Mouse (Mus musculus) myocyte (in vitro differentiated cells): ENCODE results near the gene Hist1h2be. TPM values are rescaled to one million over a fixed set of nuclear protein-coding genes. Genes with fewer than 3 reads are reported as not detected.
"Not testable (repeated sequence)": the region's sequence is repeated elsewhere in the genome, so short reads cannot be mapped to it uniquely, and the experiment has no call there.

ENCODE experiments used
- H3K27me3 ChIP-seq: one replicate; pipeline ENCODE4 v1.6.1; 2011; ENCODE audit not compliant: control insufficient read depth, insufficient read depth, insufficient read length
- H3K36me3 ChIP-seq: one replicate; pipeline ENCODE4 v1.6.1; 2011; ENCODE audit not compliant: control insufficient read depth, insufficient read depth
- H3K4me2 ChIP-seq: one replicate; pipeline ENCODE4 v1.6.1; 2011; ENCODE audit warnings: low read depth, control low read depth
- H3K4me3 ChIP-seq: one replicate; pipeline ENCODE4 v1.5.1; 2011; ENCODE audit warnings: mild to moderate bottlenecking, control low read depth, moderate library complexity
- H3K79me2 ChIP-seq: one replicate; pipeline ENCODE4 v1.6.1; 2011; ENCODE audit not compliant: control insufficient read depth, insufficient read depth
- H3ac ChIP-seq: one replicate; pipeline ENCODE4 v1.6.1; 2011; ENCODE audit not compliant: control insufficient read depth, insufficient read length
- CEBPB ChIP-seq: IDR thresholded peaks from 2 replicates; pipeline ENCODE4 v1.6.1; 2011; ENCODE audit warnings: mild to moderate bottlenecking, moderate library complexity; ENCODE audit not compliant: poor library complexity, insufficient read depth, severe bottlenecking
- E2F4 ChIP-seq: IDR thresholded peaks from one replicate; pipeline ENCODE4 v1.6.1; 2011; ENCODE audit warnings: mild to moderate bottlenecking, control low read depth, moderate library complexity; ENCODE audit not compliant: insufficient read depth
- MAX ChIP-seq: IDR thresholded peaks from one replicate; pipeline ENCODE4 v1.6.1; 2011; ENCODE audit warnings: low read depth, mild to moderate bottlenecking, control low read depth
- MYOD1 ChIP-seq, 3 experiments: IDR thresholded peaks; one replicate each; pipeline ENCODE4 v1.6.1; 2011; ENCODE audit warnings: control low read depth in 2 of 3, low read depth in 2 of 3, mild to moderate bottlenecking in 2 of 3, moderate library complexity in 1 of 3; ENCODE audit not compliant: insufficient read length in 2 of 3, control insufficient read depth in 1 of 3
- MYOG ChIP-seq, 3 experiments: IDR thresholded peaks; one replicate each; pipeline ENCODE4 v1.6.1; 2011; ENCODE audit warnings: control low read depth in 2 of 3, low read depth in 2 of 3, mild to moderate bottlenecking in 2 of 3; ENCODE audit not compliant: insufficient read length in 2 of 3, control insufficient read depth in 1 of 3, insufficient read depth in 1 of 3
- POLR2A ChIP-seq: IDR thresholded peaks from one replicate; pipeline ENCODE4 v1.6.1; 2011; ENCODE audit warnings: low read depth, mild to moderate bottlenecking, control low read depth, moderate library complexity; ENCODE audit not compliant: insufficient read length
- POLR2AphosphoS2 ChIP-seq: IDR thresholded peaks from one replicate; pipeline ENCODE4 v1.6.1; 2011; ENCODE audit warnings: low read depth, control low read depth; ENCODE audit not compliant: insufficient read length
- REST ChIP-seq: IDR thresholded peaks from one replicate; pipeline ENCODE4 v1.6.1; 2011; ENCODE audit warnings: mild to moderate bottlenecking, control low read depth, moderate library complexity; ENCODE audit not compliant: insufficient read depth, insufficient read length
- SRF ChIP-seq: IDR thresholded peaks from one replicate; pipeline ENCODE4 v1.6.1; 2011; ENCODE audit warnings: low read depth; ENCODE audit not compliant: control insufficient read depth, insufficient read length
- TCF12 ChIP-seq: IDR thresholded peaks from one replicate; pipeline ENCODE4 v1.6.1; 2011; ENCODE audit warnings: mild to moderate bottlenecking, control low read depth; ENCODE audit not compliant: poor library complexity, insufficient read depth, severe bottlenecking
- TCF3 ChIP-seq: IDR thresholded peaks from one replicate; pipeline ENCODE4 v1.6.1; 2011; ENCODE audit warnings: low read depth, control low read depth; ENCODE audit not compliant: insufficient read length
- USF1 ChIP-seq: IDR thresholded peaks from one replicate; pipeline ENCODE4 v1.6.1; 2011; ENCODE audit warnings: low read depth, mild to moderate bottlenecking, control low read depth, moderate library complexity
- polyA plus RNA-seq: library from polyadenylated mRNA; unstranded; fragments of >200 nt; fragmentation: generic; extraction: Trizol; gene quantifications from one replicate; pipeline ENCODE4 v1.2.1, GENCODE M21; 2012; ENCODE audit warnings: missing spikeins

Hist1h2be gene
- polyA plus RNA-seq, 1 experiment: 4.3 TPM

GRCm38 (mm10) chr13:23585442-23586098 lies 35.4 kb downstream of the Hist1h2be start:
- H3K79me2 ChIP-seq, H3K27me3 ChIP-seq, H3K36me3 ChIP-seq, H3ac ChIP-seq: not testable (repeated sequence)
- peak; percentile 89 for TF ChIP-seq POLR2AphosphoS2
- TF ChIP-seq POLR2A: peak; percentile 71
- peak overlapping the region; percentile 96 for H3K4me2 ChIP-seq
- peak overlapping the region; percentile 33 for H3K4me3 ChIP-seq

DNA sequence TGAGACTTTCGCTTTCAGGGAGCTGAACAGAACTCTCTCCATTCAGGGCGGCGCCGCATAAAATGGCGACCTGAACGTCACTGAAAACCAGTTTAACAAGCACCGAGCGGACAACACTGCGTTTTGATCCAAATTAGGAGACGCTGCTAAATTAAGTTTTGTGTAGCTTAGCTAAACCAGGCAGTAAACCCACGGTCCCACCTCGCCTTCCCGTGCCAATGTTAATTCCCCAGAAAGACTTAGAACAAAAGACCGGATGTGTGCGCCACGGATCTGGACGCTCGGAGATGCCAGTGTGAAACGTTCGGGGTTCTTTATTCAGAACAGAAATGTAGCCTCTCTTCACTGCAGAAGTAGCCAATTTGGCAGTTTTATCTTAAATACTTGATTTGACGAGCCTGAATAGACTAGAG lies 35.9 kb downstream of the Hist1h2be start:
- H3K36me3 ChIP-seq: no peaks in the 10 kb centered on the region
- TF ChIP-seq POLR2AphosphoS2: peak; percentile 79
- no peak for TF ChIP-seq USF1
- no peak for TF ChIP-seq TCF3
- peak; percentile 56 for TF ChIP-seq POLR2A
- no peak for TF ChIP-seq MYOD1 (IDR thresholded peaks at IDR 0.05; ENCODE audit: control insufficient read depth in 1 of 3, insufficient read length in 2 of 3, low read depth in 2 of 3)
- peak overlapping the region; percentile 33 for H3K4me3 ChIP-seq
- H3K79me2 ChIP-seq: no peaks in the 10 kb centered on the region
- H3K27me3 ChIP-seq: no peaks in the 10 kb centered on the region
- H3K4me2 ChIP-seq: peak overlapping the region; percentile 96
- H3ac ChIP-seq: no peak overlapping the region

DNA sequence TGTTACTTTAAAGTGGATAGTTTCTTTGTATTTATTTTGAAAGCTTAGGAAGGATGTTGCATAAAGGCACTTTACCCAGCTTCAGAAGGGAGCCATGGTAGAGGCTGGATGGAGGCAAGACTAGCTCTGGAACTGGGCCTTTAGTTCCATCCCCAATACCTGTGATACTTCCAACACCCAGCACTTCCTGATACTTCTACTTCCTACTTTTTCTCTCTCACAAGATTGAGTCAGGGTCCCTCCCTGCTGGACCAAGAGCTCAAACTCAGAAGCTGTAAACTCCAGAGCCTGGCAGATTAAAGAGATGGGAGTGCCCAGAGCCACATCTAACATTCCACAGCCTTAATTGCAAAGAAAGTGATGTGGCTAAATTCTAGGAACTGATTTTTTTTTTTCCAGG lies 36.6 kb downstream of the Hist1h2be start:
- no peaks in the 10 kb centered on the region for H3K36me3 ChIP-seq
- H3K4me2 ChIP-seq: peak overlapping the region; percentile 96
- no peaks in the 10 kb centered on the region for H3K27me3 ChIP-seq
- H3ac ChIP-seq: no peak overlapping the region
- peak overlapping the region; percentile 33 for H3K4me3 ChIP-seq
- no peak for TF ChIP-seq E2F4
- no peak for TF ChIP-seq TCF3
- TF ChIP-seq TCF12: no peak
- no peak for TF ChIP-seq REST
- TF ChIP-seq MAX: no peak
- TF ChIP-seq CEBPB: no peak
- TF ChIP-seq MYOD1 (IDR thresholded peaks at IDR 0.05; ENCODE audit: control insufficient read depth in 1 of 3, insufficient read length in 2 of 3, low read depth in 2 of 3): no peak
- TF ChIP-seq SRF: no peak
- no peak for TF ChIP-seq MYOG (IDR thresholded peaks at IDR 0.05; ENCODE audit: control insufficient read depth in 1 of 3, insufficient read depth in 1 of 3, insufficient read length in 2 of 3, low read depth in 2 of 3)
- no peak for TF ChIP-seq POLR2AphosphoS2
- TF ChIP-seq USF1: no peak
- no peak for TF ChIP-seq POLR2A
- H3K79me2 ChIP-seq: no peaks in the 10 kb centered on the region

DNA sequence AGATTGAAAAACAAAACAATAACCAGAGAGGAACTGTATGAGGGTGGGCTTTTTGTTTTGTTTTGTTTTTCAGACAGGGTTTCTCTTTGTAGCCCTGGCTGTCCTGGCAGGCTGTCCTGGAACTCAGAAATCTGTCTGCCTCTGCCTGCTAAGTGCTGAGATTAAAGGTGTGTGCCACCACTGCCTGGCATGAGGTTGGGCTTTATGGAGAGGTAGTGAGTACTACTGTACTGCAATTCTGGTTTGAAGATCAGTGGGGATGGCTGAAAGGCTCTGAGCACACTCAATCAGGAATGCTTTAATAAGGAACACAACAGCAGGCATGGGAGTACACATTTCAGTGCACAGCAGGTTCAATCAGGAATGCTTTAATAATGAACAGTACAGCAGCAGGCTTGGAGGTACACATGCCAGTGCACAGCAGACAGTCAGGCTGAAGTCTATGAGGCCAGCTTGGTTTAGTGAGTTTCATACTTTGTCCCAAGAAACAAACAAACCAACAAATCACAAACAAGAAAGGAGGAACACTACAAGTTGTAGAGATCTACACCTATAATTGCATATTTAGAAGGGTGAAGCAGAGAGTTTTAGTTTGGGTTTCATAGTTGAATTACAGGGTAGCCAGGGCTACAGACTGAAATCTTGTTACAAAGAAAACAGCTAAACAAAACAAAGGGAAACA lies 37.4 kb downstream of the Hist1h2be start:
- Histone ChIP-seq H3ac (no peak overlapping the region), H3K36me3 (no peaks in the 10 kb centered on the region), H3K4me3 (peak overlapping the region; percentile 33), H3K27me3 (no peaks in the 10 kb centered on the region), H3K79me2 (no peaks in the 10 kb centered on the region), H3K4me2 (peak overlapping the region; percentile 96)
- no peak for TF ChIP-seq POLR2A
- peak; percentile 14 for TF ChIP-seq POLR2AphosphoS2
- TF ChIP-seq CEBPB: no peak

- H3K36me3 ChIP-seq: no peaks in the 10 kb centered on the region
- no peak overlapping the region for H3ac ChIP-seq
- no peaks in the 10 kb centered on the region for H3K79me2 ChIP-seq
- TF ChIP-seq POLR2A (no peak), REST (no peak), SRF (no peak), MAX (no peak), TCF3 (no peak)
- H3K27me3 ChIP-seq: no peaks in the 10 kb centered on the region
- H3K4me3 ChIP-seq: peak overlapping the region; percentile 24
- peak overlapping the region; percentile 96 for H3K4me2 ChIP-seq
Measured at GRCm38 (mm10) chr13:23582219-23583056, 38.5 kb downstream of the Hist1h2be start.
